Mouse (Mus musculus) C2C12 (cell line): ENCODE results near the gene Gm42878.

Experiments
- CEBPB ChIP-seq: IDR thresholded peaks from one replicate; pipeline ENCODE4 v1.6.1; 2011; ENCODE audit warnings: low read depth, mild to moderate bottlenecking, control low read depth, moderate library complexity
- CTCF ChIP-seq: IDR thresholded peaks from one replicate; pipeline ENCODE4 v1.5.1; 2011; ENCODE audit not compliant: control insufficient read depth, insufficient read depth, insufficient read length
- FOSL1 ChIP-seq: IDR thresholded peaks from one replicate; pipeline ENCODE4 v1.8.0; 2011; ENCODE audit warnings: mild to moderate bottlenecking, low read length; ENCODE audit not compliant: poor library complexity, insufficient read depth, severe bottlenecking
- MAX ChIP-seq: IDR thresholded peaks from one replicate; pipeline ENCODE4 v1.6.1; 2011; ENCODE audit warnings: mild to moderate bottlenecking, control low read depth
- MYOD1 ChIP-seq: IDR thresholded peaks from one replicate; pipeline ENCODE4 v1.6.1; 2011; ENCODE audit warnings: low read depth; ENCODE audit not compliant: control insufficient read depth, insufficient read length
- MYOG ChIP-seq: IDR thresholded peaks from one replicate; pipeline ENCODE4 v1.6.1; 2011; ENCODE audit not compliant: control insufficient read depth, insufficient read length; ENCODE audit errors: extremely low read depth
- USF1 ChIP-seq: IDR thresholded peaks from one replicate; pipeline ENCODE4 v1.6.1; 2011; ENCODE audit warnings: low read depth, mild to moderate bottlenecking, control low read depth, moderate library complexity

- TF ChIP-seq CTCF (no peak), MAX (no peak), CEBPB (no peak), USF1 (no peak), MYOG (no peak), FOSL1 (no peak), MYOD1 (no peak)
Measured at GRCm38 (mm10) chr5:121476040-121476439, 69.2 kb downstream of the Gm42878 start.
